Mouse (Mus musculus): ENCODE measurements at regions not wholly inside any gene's neighbourhood (a gene's known extent, or its start where the extent isn't known, plus 50 kb on each side); places are given as distances from the start of the nearest gene placed in this dataset.
"Not testable (repeated sequence)": the region's sequence is repeated elsewhere in the genome, so short reads cannot be mapped to it uniquely, and the experiment has no call there.

DNA sequence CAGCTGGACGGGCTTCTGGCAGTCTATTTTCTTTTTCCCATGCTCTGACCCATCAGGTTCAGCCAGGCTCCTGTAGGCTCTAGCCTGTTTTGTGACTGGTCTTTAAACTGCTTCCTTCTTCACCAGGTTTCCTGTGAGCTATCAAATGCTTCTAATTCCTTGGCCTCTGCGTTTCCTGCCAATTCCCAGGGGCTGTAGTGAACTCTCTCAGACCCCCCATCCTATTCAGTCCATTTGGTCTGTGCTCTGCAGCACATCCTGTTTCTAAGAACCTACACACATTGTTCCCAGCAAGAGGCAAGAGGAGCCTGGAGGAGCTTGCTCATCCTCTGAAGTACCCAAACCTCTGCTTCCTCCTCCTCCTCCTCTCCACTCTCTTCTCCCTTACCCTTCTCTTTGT lies 209.3 kb downstream of the Ankrd50 start:
- Histone ChIP-seq H3K36me3 (ENCODE audit: control insufficient read depth, insufficient read depth, low read length) (no peaks in the 10 kb centered on the region), H3K27me3 (ENCODE audit: control insufficient read depth, insufficient read depth, low read length) (no peaks in the 10 kb centered on the region), H3K4me1 (ENCODE audit: control insufficient read depth, insufficient read depth, low read length) (no peaks in the 10 kb centered on the region), H3K9ac (ENCODE audit: low read depth, low read length) (no peak overlapping the region), H3K4me3 (ENCODE audit: low read length) (no peak overlapping the region), H3K27ac (ENCODE audit: low read depth, low read length) (peak overlapping the region; percentile 78; the same call in 1 of the 2 replicates), H3K9me3 (ENCODE audit: control insufficient read depth, low read length) (no peaks in the 10 kb centered on the region), H3K4me2 (replicated peaks; ENCODE audit: low read depth, low read length) (no peak overlapping the region)
- peak; percentile 85; the same call in 1 of the 2 replicates for ATAC-seq (ENCODE audit: low FRiP score, low TSS enrichment)
- 25% methylated on average over 2 of the region's 2 CpGs for WGBS

DNA sequence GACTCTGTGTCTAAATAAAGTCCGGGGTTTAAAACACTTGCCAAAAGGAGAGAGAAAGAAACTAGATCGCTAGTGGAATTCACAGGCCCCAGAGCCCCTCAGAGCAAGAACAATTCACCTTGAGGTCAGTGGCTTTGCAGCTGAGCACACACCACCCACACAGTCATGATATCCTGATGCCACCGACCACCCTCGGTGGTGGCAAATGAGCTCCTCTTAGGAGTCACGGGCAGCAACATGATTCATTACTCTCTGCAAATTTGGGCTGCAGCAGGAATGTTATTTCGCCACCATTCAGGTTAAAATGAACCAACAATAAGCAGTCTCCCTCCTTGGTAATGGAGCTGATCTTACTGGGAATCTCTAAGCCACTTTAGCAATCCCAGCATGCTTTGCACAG lies 213.9 kb downstream of the Ankrd50 start:
- WGBS: 25% methylated on average over 6 of the region's 6 CpGs
- Histone ChIP-seq H3K36me3 (ENCODE audit: control insufficient read depth, insufficient read depth, low read length) (no peaks in the 10 kb centered on the region), H3K27ac (ENCODE audit: low read depth, low read length) (no peak overlapping the region), H3K4me2 (replicated peaks; ENCODE audit: low read depth, low read length) (no peak overlapping the region), H3K9ac (ENCODE audit: low read depth, low read length) (no peak overlapping the region), H3K27me3 (ENCODE audit: control insufficient read depth, insufficient read depth, low read length) (no peaks in the 10 kb centered on the region), H3K4me3 (ENCODE audit: low read length) (no peak overlapping the region), H3K4me1 (ENCODE audit: control insufficient read depth, insufficient read depth, low read length) (no peaks in the 10 kb centered on the region), H3K9me3 (ENCODE audit: control insufficient read depth, low read length) (no peaks in the 10 kb centered on the region)
- no peak for ATAC-seq (ENCODE audit: low FRiP score, low TSS enrichment)

DNA sequence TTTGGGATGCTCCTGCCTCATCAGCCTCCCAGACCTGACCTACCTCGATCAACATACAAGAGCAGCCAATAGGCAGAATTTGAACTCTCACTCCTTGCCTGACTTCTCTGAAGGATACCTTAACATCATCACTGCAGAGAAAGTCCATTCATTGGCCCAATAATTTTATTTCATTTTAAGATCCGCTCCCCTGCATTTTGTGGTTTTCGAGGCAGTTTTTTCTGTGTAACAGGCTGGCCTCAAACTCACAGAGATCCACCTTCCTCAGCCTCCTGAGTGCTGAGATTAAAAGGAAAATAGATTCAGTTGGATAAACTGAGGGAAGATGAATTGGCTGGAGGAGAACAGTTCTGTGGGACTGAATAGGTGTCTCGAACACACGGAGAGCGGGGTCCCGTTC lies 216.4 kb downstream of the Ankrd50 start:
- Histone ChIP-seq H3K4me1 (ENCODE audit: control insufficient read depth, insufficient read depth, low read length) (no peaks in the 10 kb centered on the region), H3K9ac (ENCODE audit: low read depth, low read length) (no peak overlapping the region), H3K4me2 (replicated peaks; ENCODE audit: low read depth, low read length) (no peak overlapping the region), H3K27ac (ENCODE audit: low read depth, low read length) (no peak overlapping the region), H3K36me3 (ENCODE audit: control insufficient read depth, insufficient read depth, low read length) (no peaks in the 10 kb centered on the region), H3K4me3 (ENCODE audit: low read length) (no peak overlapping the region), H3K9me3 (ENCODE audit: control insufficient read depth, low read length) (no peaks in the 10 kb centered on the region), H3K27me3 (ENCODE audit: control insufficient read depth, insufficient read depth, low read length) (no peaks in the 10 kb centered on the region)
- no peak for ATAC-seq (ENCODE audit: low FRiP score, low TSS enrichment)
- 95% methylated on average over 7 of the region's 7 CpGs for WGBS

DNA sequence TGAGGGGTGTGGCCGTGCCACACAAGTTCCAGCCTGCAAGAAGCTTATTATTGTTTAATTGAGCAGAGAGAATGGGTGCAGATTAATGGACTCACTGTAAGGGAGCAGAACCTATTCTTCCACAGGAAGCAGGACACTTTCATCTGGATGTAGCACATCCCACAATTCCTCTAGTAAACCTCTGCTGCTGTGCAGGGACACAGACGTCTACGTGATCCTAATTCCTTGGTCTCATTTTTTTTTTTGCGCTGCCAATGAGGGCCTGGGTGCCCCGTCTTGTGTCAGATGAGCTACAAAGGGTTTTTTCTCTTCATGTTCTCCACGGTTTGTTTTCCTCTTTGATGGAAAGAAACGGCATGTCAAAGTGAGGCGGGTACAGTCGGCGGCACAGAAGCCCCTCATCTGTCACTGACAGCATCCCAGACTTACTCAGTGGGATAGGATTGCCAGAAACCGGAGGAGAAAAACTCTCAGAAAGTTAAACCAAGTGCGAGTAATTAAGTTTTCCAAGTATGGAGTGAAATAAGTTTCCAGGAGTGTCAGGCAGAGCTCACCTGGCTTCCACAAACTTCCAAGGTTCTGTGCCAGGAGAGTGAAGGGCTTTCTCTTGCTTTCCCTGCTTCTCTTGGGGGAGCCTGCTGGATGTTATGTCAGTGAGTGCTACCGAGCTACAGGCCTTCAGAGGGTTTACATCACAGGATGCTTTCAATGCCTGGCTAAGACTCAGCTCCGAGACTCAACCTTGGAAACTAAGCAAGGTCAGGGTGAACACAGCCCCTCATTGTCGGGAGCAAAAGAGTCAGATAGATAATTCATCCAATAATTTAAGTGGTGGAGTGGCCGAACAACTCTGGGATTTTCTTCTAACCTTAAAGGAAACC lies 221.1 kb downstream of the Ankrd50 start:
- WGBS: 51% methylated on average over 16 of the region's 16 CpGs
- no peak overlapping the region for H3K9ac ChIP-seq (ENCODE audit: low read depth, low read length)
- no peak for ATAC-seq (ENCODE audit: low FRiP score, low TSS enrichment)

DNA sequence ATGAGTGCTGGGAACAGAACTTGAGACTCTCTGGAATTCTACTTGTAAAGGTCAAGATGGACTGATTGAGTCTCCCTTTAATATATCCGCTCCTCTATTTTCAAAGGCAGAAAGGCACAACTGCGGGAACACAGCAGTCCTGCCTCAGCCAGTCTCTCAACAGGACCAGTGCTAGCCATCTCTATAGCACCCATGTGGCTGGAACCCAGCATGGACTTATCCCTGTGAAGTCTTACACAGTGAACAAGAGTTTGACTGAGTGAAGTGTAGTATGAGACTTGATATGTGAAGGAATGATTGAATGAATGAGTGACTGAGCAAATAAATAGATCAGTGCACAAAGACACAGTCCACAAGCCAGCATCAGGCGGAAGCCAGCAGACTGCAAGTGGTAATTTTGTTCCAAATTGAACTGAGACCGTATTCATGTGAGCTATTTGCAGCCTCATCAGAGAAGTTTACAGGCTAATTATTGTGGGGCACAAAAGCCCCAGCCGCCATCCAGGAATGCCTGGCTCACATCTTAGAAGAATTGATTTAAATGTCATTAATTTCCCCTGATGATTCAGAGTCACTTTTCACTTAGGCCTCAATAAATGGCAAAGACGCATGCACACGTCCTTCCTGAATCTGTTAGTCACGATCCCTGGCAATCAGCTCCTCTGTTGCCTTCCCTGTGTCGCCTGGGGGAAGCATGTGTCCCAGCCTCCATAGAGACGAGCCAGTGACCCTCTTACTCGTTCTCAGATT lies 223.1 kb downstream of the Ankrd50 start:
- H3K9me3 ChIP-seq (ENCODE audit: control insufficient read depth, low read length): no peaks in the 10 kb centered on the region
- H3K4me3 ChIP-seq (ENCODE audit: low read length): no peak overlapping the region
- no peak overlapping the region for H3K4me2 ChIP-seq (replicated peaks; ENCODE audit: low read depth, low read length)
- no peak overlapping the region for H3K9ac ChIP-seq (ENCODE audit: low read depth, low read length)
- no peak for ATAC-seq (ENCODE audit: low FRiP score, low TSS enrichment)
- 77% methylated on average over 11 of the region's 11 CpGs for whole genome bisulfite sequencing
- H3K4me1 ChIP-seq (ENCODE audit: control insufficient read depth, insufficient read depth, low read length): no peaks in the 10 kb centered on the region
- H3K27me3 ChIP-seq (ENCODE audit: control insufficient read depth, insufficient read depth, low read length): no peaks in the 10 kb centered on the region
- no peaks in the 10 kb centered on the region for H3K36me3 ChIP-seq (ENCODE audit: control insufficient read depth, insufficient read depth, low read length)
- no peak overlapping the region for H3K27ac ChIP-seq (ENCODE audit: low read depth, low read length)

More for the DNA sequence above, 221.1 kb downstream of the Ankrd50 start:
- Histone ChIP-seq H3K4me1 (ENCODE audit: control insufficient read depth, insufficient read depth, low read length) (no peaks in the 10 kb centered on the region), H3K27me3 (ENCODE audit: control insufficient read depth, insufficient read depth, low read length) (no peaks in the 10 kb centered on the region), H3K27ac (ENCODE audit: low read depth, low read length) (no peak overlapping the region), H3K4me2 (replicated peaks; ENCODE audit: low read depth, low read length) (no peak overlapping the region), H3K4me3 (ENCODE audit: low read length) (no peak overlapping the region), H3K9me3 (ENCODE audit: control insufficient read depth, low read length) (no peaks in the 10 kb centered on the region), H3K36me3 (ENCODE audit: control insufficient read depth, insufficient read depth, low read length) (no peaks in the 10 kb centered on the region)

DNA sequence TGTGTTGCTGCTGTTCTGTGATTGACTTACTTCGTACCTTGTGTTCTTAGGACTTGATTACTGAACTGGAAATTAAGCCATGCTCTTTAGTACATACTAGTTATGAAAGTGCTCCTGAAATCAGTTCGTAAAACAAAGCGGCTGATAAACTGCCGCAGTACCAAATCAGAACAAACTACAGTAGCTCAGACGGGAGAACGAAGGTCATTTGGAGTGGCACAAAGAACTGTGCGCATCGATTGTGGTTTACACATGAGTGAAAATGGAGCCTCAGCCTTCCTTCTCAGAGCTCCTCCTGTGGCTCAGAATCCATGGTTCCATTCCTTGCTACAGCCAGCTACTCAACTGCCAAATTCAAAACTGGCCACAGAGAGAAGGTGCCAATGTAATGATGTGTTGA lies 225.4 kb downstream of the Ankrd50 start:
- not testable (repeated sequence) for H3K27me3 ChIP-seq (ENCODE audit: control insufficient read depth, insufficient read depth, low read length); H3K4me3 ChIP-seq (ENCODE audit: low read length); H3K9me3 ChIP-seq (ENCODE audit: control insufficient read depth, low read length); H3K4me2 ChIP-seq (replicated peaks; ENCODE audit: low read depth, low read length); H3K4me1 ChIP-seq (ENCODE audit: control insufficient read depth, insufficient read depth, low read length); H3K27ac ChIP-seq (ENCODE audit: low read depth, low read length); H3K36me3 ChIP-seq (ENCODE audit: control insufficient read depth, insufficient read depth, low read length); ATAC-seq (ENCODE audit: low FRiP score, low TSS enrichment); H3K9ac ChIP-seq (ENCODE audit: low read depth, low read length)
- WGBS: 94% methylated on average over 8 of the region's 8 CpGs

DNA sequence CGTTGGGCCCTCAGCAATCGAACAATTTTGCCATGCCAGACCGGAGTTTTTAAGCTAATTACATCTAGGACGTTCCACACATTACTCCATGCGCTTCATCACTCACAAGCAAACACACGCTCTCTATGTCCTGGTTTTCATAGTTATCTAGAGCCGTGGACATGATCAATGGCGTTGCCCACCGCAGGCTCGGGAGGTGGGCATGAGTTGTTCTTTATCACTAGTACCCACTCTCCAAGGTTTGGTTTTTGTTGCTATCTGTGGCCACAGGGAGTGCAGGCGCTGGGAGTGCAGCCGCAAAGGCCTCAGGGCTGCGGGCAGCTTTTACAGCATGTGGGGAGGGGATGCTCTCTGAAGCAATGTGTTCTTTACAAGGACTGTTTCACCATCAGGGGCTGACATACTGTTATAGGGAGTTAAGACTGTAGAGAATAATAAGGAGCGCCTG lies 226.8 kb downstream of the Ankrd50 start:
- no peak overlapping the region for H3K9ac ChIP-seq (ENCODE audit: low read depth, low read length)
- ATAC-seq (ENCODE audit: low FRiP score, low TSS enrichment): no peak
- H3K27ac ChIP-seq (ENCODE audit: low read depth, low read length): no peak overlapping the region
- H3K4me1 ChIP-seq (ENCODE audit: control insufficient read depth, insufficient read depth, low read length): no peaks in the 10 kb centered on the region
- no peaks in the 10 kb centered on the region for H3K36me3 ChIP-seq (ENCODE audit: control insufficient read depth, insufficient read depth, low read length)
- H3K4me3 ChIP-seq (ENCODE audit: low read length): no peak overlapping the region
- H3K9me3 ChIP-seq (ENCODE audit: control insufficient read depth, low read length): no peaks in the 10 kb centered on the region
- no peak overlapping the region for H3K4me2 ChIP-seq (replicated peaks; ENCODE audit: low read depth, low read length)
- H3K27me3 ChIP-seq (ENCODE audit: control insufficient read depth, insufficient read depth, low read length): no peaks in the 10 kb centered on the region
- 69% methylated on average over 14 of the region's 14 CpGs for WGBS

DNA sequence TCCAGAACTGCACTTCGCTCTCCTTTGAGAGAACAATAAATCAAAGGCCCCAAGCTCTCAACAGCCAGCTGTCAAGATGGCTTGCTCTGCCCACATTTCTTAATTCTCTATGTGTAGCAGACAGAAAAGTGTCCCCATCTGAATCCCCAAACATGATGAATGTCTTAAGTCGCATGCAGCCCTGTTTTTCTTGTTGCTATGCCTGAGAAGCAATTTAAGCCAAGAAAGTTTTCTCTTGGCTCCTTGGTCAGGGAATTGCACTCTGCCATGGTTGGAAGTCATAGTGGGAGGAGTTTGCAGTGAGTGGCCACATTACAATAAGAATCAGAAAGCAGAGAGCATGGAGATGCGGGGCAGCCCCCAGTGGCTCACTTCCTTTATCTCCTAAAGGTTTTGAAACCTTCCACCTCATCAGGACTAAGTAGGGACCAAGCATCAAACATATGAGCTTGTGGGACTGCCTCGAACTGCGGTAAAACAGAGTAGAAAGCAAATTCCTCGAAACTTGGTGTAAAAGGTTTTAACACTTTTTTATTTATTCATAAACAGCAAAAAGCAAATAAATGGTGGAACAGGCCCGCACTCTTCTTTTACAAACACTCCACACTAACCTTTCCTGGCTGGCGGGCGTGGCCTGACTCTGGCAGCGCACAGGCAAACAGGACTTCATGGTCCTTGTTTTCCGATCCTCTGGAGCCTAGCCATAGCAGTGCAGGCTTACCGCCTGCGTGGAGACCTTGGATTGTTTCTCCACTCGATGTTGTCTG lies 227.4 kb downstream of the Ankrd50 start:
- H3K4me2 ChIP-seq (replicated peaks; ENCODE audit: low read depth, low read length): no peak overlapping the region
- no peak overlapping the region for H3K4me3 ChIP-seq (ENCODE audit: low read length)
- H3K4me1 ChIP-seq (ENCODE audit: control insufficient read depth, insufficient read depth, low read length): no peaks in the 10 kb centered on the region
- no peaks in the 10 kb centered on the region for H3K27me3 ChIP-seq (ENCODE audit: control insufficient read depth, insufficient read depth, low read length)
- WGBS: 58% methylated on average over 14 of the region's 14 CpGs
- ATAC-seq (ENCODE audit: low FRiP score, low TSS enrichment): no peak
- no peak overlapping the region for H3K9ac ChIP-seq (ENCODE audit: low read depth, low read length)
- H3K36me3 ChIP-seq (ENCODE audit: control insufficient read depth, insufficient read depth, low read length): no peaks in the 10 kb centered on the region
- no peak overlapping the region for H3K27ac ChIP-seq (ENCODE audit: low read depth, low read length)
- H3K9me3 ChIP-seq (ENCODE audit: control insufficient read depth, low read length): no peaks in the 10 kb centered on the region

Measured in kidney, embryonic 14.5 days (tissue).